Mouse (Mus musculus) lung, postnatal 25 days (tissue): ENCODE data around the gene Tjap1.

ENCODE experiments used
- DNase-seq: peaks from one replicate; pipeline ENCODE4 v3.0.0; 2022; ENCODE audit warnings: low spot score

Tjap1 gene

GRCm38 (mm10) chr17:46283140-46283539 lies 314 bp upstream of the Tjap1 start:
- DNase-seq = no peak

GRCm38 (mm10) chr17:46278011-46278765 lies 4.6 kb downstream of the Tjap1 start:
- no peak for DNase-seq

- no peak for DNase-seq
Observed at GRCm38 (mm10) chr17:46277586-46277985, 5.2 kb downstream of the Tjap1 start.

GRCm38 (mm10) chr17:46275506-46275905 lies 7.3 kb downstream of the Tjap1 start:
- DNase-seq = no peak

- DNase-seq = no peak
Observed at GRCm38 (mm10) chr17:46275034-46275433, 7.8 kb downstream of the Tjap1 start.

- DNase-seq = no peak
Observed at GRCm38 (mm10) chr17:46274465-46274864, 8.4 kb downstream of the Tjap1 start.

GRCm38 (mm10) chr17:46273803-46274236 lies 9.0 kb downstream of the Tjap1 start:
- DNase-seq = no peak

- DNase-seq = no peak
Observed at GRCm38 (mm10) chr17:46272675-46273074, 10.2 kb downstream of the Tjap1 start.

- DNase-seq = no peak
Observed at GRCm38 (mm10) chr17:46272058-46272457, 10.8 kb downstream of the Tjap1 start.

- no peak for DNase-seq
Observed at GRCm38 (mm10) chr17:46269771-46270534, 12.9 kb downstream of the Tjap1 start.

GRCm38 (mm10) chr17:46268026-46268720 lies 14.7 kb downstream of the Tjap1 start:
- no peak for DNase-seq

- no peak for DNase-seq
Observed at GRCm38 (mm10) chr17:46267511-46267910, 15.3 kb downstream of the Tjap1 start.

GRCm38 (mm10) chr17:46266986-46267385 lies 15.8 kb downstream of the Tjap1 start:
- no peak for DNase-seq

- DNase-seq = peak; percentile 76
Observed at GRCm38 (mm10) chr17:46265918-46266618, 16.8 kb downstream of the Tjap1 start.

GRCm38 (mm10) chr17:46265502-46265901 lies 17.3 kb downstream of the Tjap1 start:
- no peak for DNase-seq

GRCm38 (mm10) chr17:46262201-46262694 lies 20.6 kb downstream of the Tjap1 start:
- DNase-seq = no peak

GRCm38 (mm10) chr17:46259675-46260074 lies 23.2 kb downstream of the Tjap1 start:
- no peak for DNase-seq

GRCm38 (mm10) chr17:46258279-46259053 lies 24.4 kb downstream of the Tjap1 start:
- DNase-seq = no peak

- no peak for DNase-seq
Observed at GRCm38 (mm10) chr17:46255147-46255546, 27.7 kb downstream of the Tjap1 start.

- DNase-seq = no peak
Observed at GRCm38 (mm10) chr17:46254106-46254505, 28.7 kb downstream of the Tjap1 start.

GRCm38 (mm10) chr17:46253452-46254084 lies 29.3 kb downstream of the Tjap1 start, which contains the start of gene Lrrc73:
TSS of gene Lrrc73 (plus strand) at chr17:46253531.
- DNase-seq = peak; percentile 88
